Mouse (Mus musculus): ENCODE measurements around the gene Aamp.

Aamp gene

DNA sequence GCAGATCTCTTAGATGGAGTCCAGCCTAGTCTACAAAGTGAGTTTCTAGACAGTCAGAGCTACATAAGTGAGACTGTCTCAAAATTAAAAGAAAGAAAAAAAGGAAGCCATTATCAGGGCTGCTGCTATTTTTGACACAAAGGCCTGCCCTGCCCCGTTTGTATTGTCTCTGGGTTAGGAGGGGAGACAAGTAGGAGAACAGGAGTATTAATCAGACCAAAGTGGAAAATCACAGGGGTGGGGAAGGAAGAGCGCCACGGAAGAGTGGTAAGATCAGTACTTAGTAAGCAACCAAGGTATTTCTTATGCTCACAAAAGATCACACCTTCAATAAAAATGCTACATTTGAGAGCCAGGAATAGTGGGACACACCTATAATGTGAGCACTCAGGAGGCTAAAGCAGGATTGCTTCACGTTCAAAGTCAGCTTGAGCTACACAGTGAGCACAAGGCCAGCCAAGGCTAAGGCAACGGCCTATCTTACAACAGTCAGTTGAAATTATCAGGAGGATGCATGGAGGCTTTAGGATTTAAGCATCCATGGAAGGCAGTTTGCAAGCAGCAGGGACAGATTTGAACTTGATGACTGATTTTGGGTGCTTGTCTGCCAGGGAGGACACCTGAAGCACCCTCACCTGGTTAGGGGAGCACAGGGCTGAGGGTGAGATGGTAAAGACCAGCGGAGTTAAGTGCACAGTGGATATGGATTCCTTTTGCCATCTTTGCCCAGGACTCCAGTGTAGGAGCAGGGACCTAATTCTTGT, 16.0 kb upstream of the Aamp start:
- DNase-seq (ENCODE audit: low spot score in 2 of 2), result no peak

DNA sequence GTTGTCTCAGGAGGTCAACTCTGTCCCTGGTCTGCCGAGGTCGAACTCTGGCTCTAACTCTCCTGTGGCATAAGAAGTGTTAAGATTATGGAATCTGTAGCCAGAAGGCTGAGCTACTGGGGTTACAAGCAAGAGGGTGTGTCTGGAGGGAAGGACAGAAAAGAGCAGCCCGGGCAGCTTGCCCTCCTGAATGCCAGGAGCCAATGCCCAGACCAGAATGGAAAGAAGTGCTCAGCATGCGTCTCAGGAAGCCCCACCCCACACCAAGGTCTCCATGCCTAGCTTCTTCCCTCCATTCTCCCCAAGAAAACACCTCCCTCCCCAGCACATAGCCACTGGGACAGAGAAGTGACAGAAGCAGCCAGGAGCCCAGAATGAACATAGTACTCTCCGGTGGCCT, 14.5 kb upstream of the Aamp start:
- DNase-seq (ENCODE audit: low spot score in 2 of 2), result no peak

DNA sequence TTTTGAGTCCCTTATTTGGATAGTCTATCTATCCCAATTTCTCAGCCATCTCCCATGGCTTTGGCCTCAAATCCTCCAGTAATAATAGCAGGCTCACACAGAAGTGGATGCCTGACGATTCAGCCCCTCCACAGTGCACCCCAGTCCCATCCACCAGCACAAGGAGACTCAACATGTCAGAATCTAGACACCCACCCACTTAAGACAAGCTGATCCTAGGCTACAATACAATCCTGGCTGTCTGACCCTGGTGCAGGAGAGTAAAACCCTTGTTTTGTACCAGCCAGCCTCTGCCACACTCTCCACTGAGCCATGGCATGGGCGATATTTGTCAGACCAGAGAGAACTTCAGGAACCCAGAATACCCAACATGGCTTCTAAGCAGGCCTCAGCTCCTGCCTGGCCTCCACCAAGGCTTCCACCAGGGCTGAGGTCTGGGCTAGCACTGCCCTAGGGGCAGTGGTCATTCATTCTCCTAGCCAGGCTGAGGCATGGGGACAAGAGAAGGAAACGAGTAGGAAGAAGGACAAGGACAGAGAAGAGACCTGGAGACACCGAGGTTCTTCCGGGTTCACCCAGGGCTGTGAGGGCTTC, 13.7 kb upstream of the Aamp start:
- no peak for DNase-seq (ENCODE audit: low spot score in 2 of 2)

DNA sequence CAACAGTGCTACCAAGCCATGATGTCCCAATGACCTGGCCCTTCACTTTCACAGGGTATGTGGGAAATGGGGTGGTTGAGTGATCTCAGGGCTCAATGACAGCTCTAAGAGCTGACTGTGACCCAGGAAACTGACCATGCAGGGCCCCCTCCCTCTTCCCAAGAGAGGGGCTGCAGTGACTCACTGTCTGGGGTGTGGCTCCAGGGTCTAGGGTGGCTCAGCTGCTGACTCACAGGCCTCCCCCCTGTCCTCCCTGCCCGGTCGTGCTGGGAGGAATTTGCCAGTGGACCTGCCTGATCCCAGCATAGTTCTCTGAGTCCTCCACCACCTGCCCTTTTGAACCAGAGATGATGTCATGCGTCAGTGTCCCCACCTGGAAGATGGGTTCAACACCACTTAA, 12.7 kb upstream of the Aamp start:
- DNase-seq (ENCODE audit: low spot score in 2 of 2), result no peak

DNA sequence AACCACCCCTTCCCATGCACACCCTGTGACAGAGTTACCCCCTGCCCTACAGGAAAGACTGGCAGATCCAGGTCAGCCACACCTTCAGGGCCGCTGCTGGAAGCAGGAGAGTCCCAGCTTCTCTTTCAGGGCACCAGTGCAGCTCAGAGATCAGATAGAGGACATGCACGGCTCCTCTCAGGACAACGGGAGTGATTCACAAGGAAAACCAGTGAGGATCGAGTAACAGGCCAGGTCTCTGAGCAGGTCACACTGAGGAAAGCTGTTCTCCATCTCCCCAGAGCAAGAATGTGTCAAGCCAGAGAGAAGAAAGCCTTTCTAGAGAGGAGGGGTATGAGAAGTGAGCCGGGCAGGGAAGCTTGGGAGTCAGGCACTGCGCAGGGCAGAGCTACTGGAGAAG, 11.9 kb upstream of the Aamp start:
- no peak for DNase-seq (ENCODE audit: low spot score in 2 of 2)

DNA sequence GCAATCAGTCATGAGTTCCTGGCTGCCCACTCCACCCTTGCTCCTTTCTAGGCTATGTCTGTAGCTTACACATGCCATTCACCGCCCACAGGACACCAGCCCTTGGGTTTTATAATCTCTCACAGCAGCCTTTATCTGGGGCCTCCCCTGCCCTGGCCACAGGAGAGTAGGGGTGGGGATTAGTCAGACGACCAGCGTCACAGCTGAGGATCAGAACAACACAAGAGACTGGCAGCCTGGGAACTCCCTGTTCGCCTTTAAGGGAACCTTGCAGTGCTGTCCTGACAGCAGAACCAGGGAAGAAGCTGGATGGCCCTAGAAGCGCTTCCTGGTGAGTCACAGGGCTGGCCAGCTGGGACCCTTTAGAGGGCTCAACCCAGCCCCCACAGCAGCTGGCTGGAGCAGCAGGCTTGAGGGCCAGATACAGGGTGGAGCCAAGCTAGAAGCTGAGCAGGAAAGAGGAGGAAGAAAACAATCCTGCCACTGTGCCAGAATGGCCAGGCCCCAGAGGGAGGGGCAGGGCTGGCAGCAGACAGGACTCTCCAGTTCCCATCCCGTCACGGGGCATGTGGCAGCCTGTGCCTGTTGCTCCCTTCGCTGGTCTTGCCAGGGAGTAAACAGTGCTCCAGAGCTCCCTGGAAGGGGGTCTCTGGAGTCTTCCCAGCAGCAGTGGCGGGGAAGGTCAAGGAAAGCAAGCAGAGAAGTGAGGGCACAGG, 11.1 kb upstream of the Aamp start:
- peak; percentile 76 to 84 for DNase-seq (ENCODE audit: low spot score in 2 of 2)

DNA sequence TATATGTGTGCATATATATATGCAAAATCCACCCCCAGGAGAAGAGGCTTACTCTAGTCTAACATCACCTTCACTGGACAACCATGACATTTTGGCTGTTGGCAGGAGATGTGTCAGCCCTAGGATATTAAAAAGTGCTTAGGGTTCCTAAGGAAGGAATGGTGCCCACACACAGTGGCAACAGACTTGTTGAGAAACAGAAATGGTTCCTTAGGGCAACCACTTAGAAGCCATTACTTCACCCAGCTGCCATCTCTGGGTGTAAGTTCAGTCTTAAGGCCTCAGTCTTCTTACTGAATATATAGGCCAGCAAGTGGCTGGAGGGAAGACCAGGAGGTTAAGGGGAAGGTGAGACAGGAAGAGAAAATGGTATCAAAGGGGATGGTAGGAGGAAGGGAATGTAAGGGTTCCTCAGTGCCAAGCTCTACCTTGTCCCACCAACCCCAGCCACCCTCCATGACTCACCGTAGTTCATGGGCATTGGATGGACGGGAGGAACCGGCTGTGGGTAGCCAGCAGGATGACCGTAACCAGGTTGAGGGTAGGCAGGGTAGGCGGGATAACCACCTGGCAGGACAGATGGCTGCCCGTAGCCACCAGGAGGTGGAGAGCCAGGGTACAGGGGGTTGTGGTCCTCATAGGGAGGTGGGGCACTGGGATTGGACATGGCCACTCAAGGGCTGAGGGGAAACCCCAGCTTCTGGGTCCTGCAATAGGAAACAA, 10.4 kb upstream of the Aamp start:
- DNase-seq (ENCODE audit: low spot score in 2 of 2), result no peak

- DNase-seq (ENCODE audit: low spot score in 2 of 2), result no peak
Measured at GRCm38 (mm10) chr1:74294090-74294643, 9.6 kb upstream of the Aamp start.

DNA sequence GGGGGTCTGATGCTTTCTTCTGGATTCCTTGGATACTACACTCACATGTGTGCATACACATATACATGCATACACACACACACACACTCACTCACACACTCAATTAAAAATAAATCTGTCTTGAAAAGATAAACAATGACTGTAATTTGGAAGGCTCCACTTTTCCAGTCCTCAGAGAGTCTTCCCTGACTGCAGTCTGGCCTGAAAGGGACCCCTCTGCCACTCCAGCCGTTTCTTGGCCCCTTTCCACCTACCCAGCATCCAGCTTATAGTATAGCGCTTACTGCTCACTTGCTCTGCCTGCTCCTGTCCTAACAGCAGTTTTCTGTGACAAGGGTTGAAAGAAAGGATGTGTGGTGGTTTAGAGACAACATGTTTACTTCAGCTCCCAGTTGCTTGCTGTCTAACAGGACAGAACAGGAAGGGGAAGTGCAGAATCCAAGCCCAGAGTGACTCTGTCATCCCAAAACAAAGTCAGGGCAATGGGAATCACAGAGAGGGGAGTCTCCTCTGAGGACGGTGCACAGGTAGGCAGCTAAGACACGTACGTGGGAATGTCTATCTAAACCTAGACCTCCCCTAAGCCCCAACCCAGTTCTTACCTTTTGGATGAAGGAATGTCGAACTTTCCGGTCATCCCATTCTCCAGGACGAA, 8.9 kb upstream of the Aamp start:
- DNase-seq (ENCODE audit: low spot score in 2 of 2), result no peak

DNA sequence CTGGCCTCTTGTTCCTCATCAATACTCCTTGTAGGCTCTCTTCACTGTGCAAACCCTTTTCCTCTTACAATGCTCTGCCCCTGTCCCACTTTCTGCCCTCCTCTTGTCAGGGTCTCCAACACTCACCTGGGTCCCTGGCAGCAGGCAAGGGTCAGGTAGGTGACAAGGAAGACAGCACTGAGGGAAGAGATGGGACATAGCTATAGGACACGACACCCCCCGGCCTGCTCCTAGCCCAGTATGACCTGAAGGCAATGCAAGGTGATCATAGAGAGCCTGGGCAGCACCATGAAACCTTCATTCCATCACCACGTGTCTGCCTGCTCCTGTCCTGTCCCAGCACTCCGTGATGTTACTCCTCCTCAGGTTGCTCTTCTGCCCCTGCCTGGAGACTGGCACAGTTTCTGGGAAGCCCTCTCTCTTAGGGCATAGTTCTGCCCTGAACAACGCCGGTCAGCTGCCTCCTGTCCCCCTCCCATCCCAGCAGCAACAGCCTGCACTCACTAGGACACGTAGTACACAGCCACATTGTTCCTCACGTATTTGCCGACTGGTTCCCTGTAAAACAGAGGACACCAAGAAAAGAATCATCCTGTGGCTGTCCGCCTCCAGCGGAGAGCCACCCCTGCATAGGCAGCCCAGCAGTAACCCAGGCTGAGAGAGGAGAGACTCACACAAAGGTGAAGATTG, 7.9 kb upstream of the Aamp start:
- no peak for DNase-seq (ENCODE audit: low spot score in 2 of 2)

- DNase-seq (ENCODE audit: low spot score in 2 of 2), result no peak
Measured at GRCm38 (mm10) chr1:74290141-74290540, 5.6 kb upstream of the Aamp start.

DNA sequence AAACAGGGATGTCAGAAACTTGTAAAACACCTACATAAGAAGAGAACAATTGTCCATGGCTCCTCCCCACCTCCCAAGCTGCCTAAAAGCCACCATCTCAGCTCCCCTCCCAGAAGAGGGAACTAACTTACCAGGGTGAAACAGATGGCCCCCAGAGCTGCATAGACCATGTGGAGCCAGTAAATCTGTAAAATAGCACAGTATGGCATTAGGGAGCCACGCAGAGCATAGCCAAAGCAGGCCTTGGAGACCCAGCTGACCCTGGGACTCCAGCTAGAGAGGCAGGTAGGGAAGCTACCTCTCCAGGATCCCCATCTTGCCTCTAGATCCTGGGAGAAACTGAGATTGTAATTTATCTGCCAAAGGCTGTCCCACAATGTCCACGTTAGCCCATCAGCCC, 5.2 kb upstream of the Aamp start:
- no peak for DNase-seq (ENCODE audit: low spot score in 2 of 2)

GRCm38 (mm10) chr1:74289248-74289647, 4.7 kb upstream of the Aamp start:
- DNase-seq (ENCODE audit: low spot score in 2 of 2), result no peak

DNA sequence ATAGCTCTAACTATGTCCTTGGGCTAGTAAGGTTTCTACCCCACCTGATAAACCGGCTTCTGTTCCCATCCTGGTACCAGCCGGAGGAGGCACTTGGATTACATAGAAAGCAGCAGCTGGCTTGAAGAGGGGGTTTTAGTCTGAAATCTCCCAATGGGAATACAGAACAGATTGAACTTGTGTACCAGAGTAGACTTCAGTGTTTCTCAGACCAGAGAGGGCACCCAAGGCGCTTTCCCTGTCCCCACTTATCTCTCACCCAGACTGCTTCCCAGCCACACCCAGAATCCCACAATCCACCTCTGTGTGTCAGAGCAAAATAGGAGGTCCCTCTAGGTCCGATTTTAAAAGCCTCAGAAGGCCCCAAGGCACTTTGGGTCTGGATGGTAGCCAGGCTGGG, 3.8 kb upstream of the Aamp start:
- no peak for DNase-seq (ENCODE audit: low spot score in 2 of 2)

DNA sequence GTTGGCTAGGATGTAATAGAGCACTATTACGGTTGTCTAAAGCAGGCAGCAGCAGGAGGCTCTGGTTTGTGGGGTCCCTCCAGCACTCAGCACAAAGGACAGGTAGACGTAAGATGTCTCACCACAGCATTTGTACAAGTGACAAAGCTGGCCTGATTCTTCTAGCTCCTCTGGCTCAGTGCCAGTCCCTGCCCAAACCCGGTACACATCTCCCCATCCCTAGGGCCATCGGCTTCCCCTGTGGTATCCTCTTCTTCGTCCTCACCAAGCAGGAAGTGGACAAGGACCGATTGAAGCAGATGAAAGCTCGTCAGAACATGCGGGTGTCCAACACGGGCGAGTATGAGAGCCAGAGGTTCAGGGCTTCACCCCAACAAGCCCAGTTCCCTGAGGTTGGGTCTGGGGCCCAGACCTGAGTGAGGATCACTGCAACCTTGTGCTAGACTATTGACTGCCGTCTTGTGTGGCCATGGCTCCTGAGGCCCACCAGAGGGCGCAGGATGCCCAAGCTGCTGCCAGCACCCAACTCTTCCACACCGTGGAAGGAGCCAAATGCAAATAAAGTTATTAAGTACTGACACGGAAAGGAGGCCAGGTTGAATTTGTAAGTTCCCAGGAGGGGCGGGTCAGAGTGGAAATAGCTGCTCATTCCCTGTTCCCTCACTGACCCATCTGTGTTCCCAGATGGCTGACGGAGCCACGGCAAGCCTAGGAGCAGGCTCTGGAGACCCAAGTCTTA, 2.5 kb upstream of the Aamp start:
- DNase-seq (ENCODE audit: low spot score in 2 of 2), result peak in 1 of 2 experiments; percentile 27

DNA sequence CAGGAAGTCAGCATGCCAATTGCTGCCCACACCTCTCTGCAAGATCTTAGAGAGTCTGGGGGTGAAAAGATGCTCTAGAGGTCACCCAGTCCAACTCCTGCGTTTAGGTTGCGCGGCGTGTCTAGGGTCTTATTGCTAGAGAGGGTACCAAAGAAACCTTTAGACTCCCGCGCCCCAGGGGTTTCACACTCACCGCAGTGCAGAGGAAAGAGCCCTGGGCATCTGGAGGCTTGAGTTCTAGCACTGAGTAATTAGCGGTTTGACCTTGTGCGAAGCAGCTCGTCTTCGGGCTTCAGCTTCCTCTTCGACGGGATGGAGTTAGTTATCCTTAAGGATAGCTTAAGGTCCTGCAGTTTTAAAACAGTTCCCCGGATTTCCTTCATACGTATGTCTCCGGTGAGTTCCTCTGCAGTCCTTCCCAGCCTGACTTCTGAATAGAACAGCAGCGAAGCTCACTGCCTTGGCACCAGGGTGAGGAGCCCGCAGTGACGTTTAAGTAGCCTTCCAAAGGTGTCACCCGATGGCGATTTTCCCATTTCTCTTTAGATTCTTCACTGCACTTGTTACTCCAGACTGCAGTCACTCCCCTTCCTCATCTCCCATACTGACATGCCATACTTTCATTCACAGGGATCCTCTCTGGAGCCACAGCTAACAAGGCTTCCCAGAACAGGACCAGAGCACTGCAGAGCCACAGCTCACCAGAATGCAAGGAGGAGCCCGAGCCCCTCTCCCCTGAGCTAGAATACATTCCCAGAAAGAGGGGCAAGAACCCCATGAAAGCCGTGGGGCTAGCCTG, 873 bp upstream of the Aamp start:
- DNase-seq (ENCODE audit: low spot score in 2 of 2), result peak; percentile 40 to 45

DNA sequence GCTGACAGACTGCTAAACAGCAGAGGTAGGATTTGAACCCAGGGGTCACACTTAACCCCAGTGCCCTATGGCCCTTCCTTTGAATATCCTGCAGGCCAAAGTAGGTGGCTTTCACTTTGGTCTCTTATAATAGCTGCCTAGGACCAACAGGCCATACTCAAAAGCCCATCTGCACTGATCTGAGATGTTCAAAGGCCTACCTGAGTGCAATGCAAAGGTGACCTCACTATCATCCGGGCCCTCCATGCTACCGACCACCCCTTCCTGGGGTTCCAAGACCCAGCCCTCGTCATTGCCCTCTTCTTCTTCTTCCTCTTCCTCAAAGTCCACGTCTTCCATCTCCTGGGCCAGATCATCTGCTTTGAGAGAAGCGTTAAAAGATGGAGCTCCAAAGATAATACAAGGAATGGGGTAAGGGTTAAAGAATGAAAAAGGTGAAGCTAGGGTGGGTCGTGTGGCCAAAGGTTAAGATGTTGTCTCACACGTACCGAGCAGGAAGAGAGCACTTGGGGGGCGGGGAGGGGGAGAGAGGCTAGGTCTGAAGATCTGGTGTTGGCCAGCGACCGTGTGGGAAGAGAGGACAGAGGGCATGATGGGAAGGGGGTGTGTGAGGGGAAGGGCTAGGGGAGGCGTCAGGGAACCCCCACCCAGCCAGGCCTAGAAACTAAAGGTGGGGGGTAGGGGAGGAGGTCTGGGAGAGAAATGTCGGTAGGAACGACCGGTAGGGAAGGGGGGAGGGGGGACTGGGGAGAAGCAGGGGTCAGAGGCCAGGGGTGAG, 663 bp downstream of the Aamp start:
- DNase-seq (ENCODE audit: low spot score in 2 of 2), result peak in 1 of 2 experiments; percentile 43

DNA sequence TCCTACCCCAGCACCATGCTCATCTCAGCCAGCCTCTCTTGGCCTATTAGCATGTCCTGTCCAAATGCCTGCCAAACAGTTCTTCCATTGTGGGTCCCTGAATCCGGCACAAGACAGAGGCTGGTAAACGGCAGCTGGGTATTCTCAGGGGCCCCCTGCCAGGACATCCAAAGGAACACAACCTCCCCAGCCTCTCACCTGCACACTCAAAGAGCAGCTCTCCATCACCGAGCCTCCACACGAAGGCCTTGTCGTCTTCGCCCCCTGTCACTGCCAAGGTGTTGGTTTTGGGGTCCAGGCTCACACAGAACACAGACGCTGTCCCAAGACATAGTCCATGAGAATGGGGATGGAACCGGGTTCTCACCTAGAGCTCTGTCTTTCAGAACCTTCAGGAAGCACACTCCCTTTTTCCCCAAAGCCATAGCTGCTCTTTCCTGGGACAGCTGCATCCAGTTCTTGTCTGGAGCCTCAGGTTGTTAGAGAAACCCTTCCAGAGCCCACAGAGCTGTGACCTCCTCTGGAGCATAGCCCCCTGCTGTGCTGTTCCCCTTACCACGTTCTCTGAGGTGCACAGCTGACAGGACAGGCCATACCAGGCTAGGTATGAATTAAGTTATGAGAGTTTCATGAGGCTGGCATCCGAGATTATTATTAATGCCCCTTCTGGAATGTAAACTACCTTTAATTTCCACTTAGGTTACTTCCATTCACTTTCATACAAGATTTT, 1.5 kb downstream of the Aamp start:
- DNase-seq (ENCODE audit: low spot score in 2 of 2), result no peak
